Mouse (Mus musculus): ENCODE measurements around the gene Dennd5a.

DNA sequence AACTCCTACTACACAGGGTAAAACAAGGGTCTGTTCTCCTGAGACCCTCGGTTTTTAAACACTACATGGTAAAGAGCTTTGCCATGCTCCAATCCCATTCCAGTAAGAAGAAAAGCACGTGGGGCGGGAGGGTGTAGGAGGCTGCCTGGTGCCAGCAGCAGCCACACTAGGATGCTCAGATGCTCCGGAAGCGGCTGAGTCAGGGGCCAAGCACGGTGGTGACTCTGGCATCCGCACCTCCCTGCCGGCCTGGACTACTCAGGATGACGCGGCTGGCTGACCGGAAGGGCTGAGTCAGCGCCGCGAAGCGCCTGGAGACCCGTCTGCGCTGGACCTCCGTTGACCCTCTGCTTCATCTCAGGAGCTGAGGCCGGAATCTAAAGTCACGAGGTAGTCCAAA lies 42.7 kb upstream of the Dennd5a start:
- TF ChIP-seq CTCF (IDR thresholded peaks at IDR 0.05; ENCODE audit: low read depth, low read length) = no peak
- TF ChIP-seq POLR2A (IDR thresholded peaks at IDR 0.05; ENCODE audit: extremely low read depth, insufficient read depth, low read length) = no peak

All from liver, adult 2 months (tissue).